Mouse (Mus musculus): ENCODE measurements around the gene Kcne3. TPM values are rescaled to one million over a fixed set of nuclear protein-coding genes. Genes with fewer than 3 reads are reported as not detected.
A peak's percentile ranks its signal among the peaks of the same experiment; 100 is the strongest.

Gene Kcne3
- total RNA-seq, 2 experiments from 2014 or later = 19.5 to 21.1 TPM

- ATAC-seq (ENCODE audit: poor library complexity, severe bottlenecking) = no peak
Measured at GRCm38 (mm10) chr7:100181176-100181575, 4.9 kb downstream of the Kcne3 start.

GRCm38 (mm10) chr7:100181614-100182013 is 5.3 kb downstream of the Kcne3 start:
- ATAC-seq (ENCODE audit: poor library complexity, severe bottlenecking) = no peak

GRCm38 (mm10) chr7:100182388-100182787 is 6.1 kb downstream of the Kcne3 start:
- peak; percentile 65 for ATAC-seq (ENCODE audit: poor library complexity, severe bottlenecking)

- peak; percentile 65 for ATAC-seq (ENCODE audit: poor library complexity, severe bottlenecking)
Measured at GRCm38 (mm10) chr7:100187601-100188000, 11.3 kb downstream of the Kcne3 start.

- no peak for ATAC-seq (ENCODE audit: poor library complexity, severe bottlenecking)
Measured at GRCm38 (mm10) chr7:100190167-100190566, 13.9 kb downstream of the Kcne3 start.

GRCm38 (mm10) chr7:100190778-100191177 is 14.5 kb downstream of the Kcne3 start:
- peak; percentile 89 for ATAC-seq (ENCODE audit: poor library complexity, severe bottlenecking)

GRCm38 (mm10) chr7:100201191-100201590 is 24.9 kb downstream of the Kcne3 start:
- ATAC-seq (ENCODE audit: poor library complexity, severe bottlenecking) = no peak

- ATAC-seq (ENCODE audit: poor library complexity, severe bottlenecking) = no peak
Measured at GRCm38 (mm10) chr7:100203616-100204015, 27.3 kb downstream of the Kcne3 start.

- no peak for ATAC-seq (ENCODE audit: poor library complexity, severe bottlenecking)
Measured at GRCm38 (mm10) chr7:100204871-100205270, 28.6 kb downstream of the Kcne3 start.

- no peak for ATAC-seq (ENCODE audit: poor library complexity, severe bottlenecking)
Measured at GRCm38 (mm10) chr7:100206144-100206543, 29.8 kb downstream of the Kcne3 start.

- ATAC-seq (ENCODE audit: poor library complexity, severe bottlenecking) = peak; percentile 67
Measured at GRCm38 (mm10) chr7:100207886-100208285, 31.6 kb downstream of the Kcne3 start.

GRCm38 (mm10) chr7:100214310-100214709 is 38.0 kb downstream of the Kcne3 start:
- no peak for ATAC-seq (ENCODE audit: poor library complexity, severe bottlenecking)

- no peak for ATAC-seq (ENCODE audit: poor library complexity, severe bottlenecking)
Measured at GRCm38 (mm10) chr7:100215116-100215732, 38.9 kb downstream of the Kcne3 start.

GRCm38 (mm10) chr7:100215976-100216375 is 39.7 kb downstream of the Kcne3 start:
- peak; percentile 64 for ATAC-seq (ENCODE audit: poor library complexity, severe bottlenecking)

- no peak for ATAC-seq (ENCODE audit: poor library complexity, severe bottlenecking)
Measured at GRCm38 (mm10) chr7:100216601-100217565, 40.6 kb downstream of the Kcne3 start.

GRCm38 (mm10) chr7:100227158-100227875 is 51.0 kb downstream of the Kcne3 start, which contains the start of gene Pgm2l1:
TSS of gene Pgm2l1 (plus strand) at chr7:100227394.
- ATAC-seq (ENCODE audit: poor library complexity, severe bottlenecking) = peak; percentile 95

- ATAC-seq (ENCODE audit: poor library complexity, severe bottlenecking) = peak; percentile 29
Measured at GRCm38 (mm10) chr7:100227896-100228525, 51.7 kb downstream of the Kcne3 start.

- ATAC-seq (ENCODE audit: poor library complexity, severe bottlenecking) = no peak
Measured at GRCm38 (mm10) chr7:100228957-100229356, 52.7 kb downstream of the Kcne3 start.

GRCm38 (mm10) chr7:100230646-100231045 is 54.3 kb downstream of the Kcne3 start:
- no peak for ATAC-seq (ENCODE audit: poor library complexity, severe bottlenecking)

GRCm38 (mm10) chr7:100231661-100232060 is 55.4 kb downstream of the Kcne3 start:
- ATAC-seq (ENCODE audit: poor library complexity, severe bottlenecking) = no peak

- no peak for ATAC-seq (ENCODE audit: poor library complexity, severe bottlenecking)
Measured at GRCm38 (mm10) chr7:100233681-100234080, 57.4 kb downstream of the Kcne3 start.

Data from megakaryocyte, adult 5-6 weeks (primary cell).